Comparison of ENCODE assay signal across 18 mouse cellular contexts in genomic region chr10:114321510-114321909, GRCm38 (mm10).
"Had no signal": no experiment of that assay in that cellular context is flagged by ENCODE, and none has a peak within 500 bp of the region (broad histone marks: within the 10 kb centered on the region; RNA-seq: fewer than 3 reads in every experiment).

No protein-coding gene starts in this region.

- H3K4me2 ChIP-seq: lung, embryonic 14.5 days; midbrain, embryonic 12.5 days; neural tube, embryonic 13.5 days; neural tube, embryonic 15.5 days had no signal

- H3K4me1 ChIP-seq: midbrain, embryonic 10.5 days; midbrain, embryonic 12.5 days; neural tube, embryonic 13.5 days; neural tube, embryonic 15.5 days had no signal

- H3K4me3 ChIP-seq: midbrain, embryonic 10.5 days; midbrain, embryonic 12.5 days; myocyte; neural tube, embryonic 13.5 days; neural tube, embryonic 15.5 days had no signal

- H3K9ac ChIP-seq: lung, embryonic 14.5 days; midbrain, embryonic 12.5 days; neural tube, embryonic 13.5 days; neural tube, embryonic 15.5 days had no signal

- H3K36me3 ChIP-seq: midbrain, embryonic 10.5 days; midbrain, embryonic 12.5 days; neural tube, embryonic 13.5 days; neural tube, embryonic 15.5 days had no signal

- DNase-seq: lung, embryonic 14.5 days; lung, postnatal 10 days; lung, postnatal 4 days; midbrain, embryonic 14.5 days; retina, postnatal 1 day; right cerebral cortex, adult 18-20 months; right cerebral cortex, postnatal 25 days; right cerebral cortex, postnatal 4 days; spleen, adult 18-20 months; thymus, adult 18-20 months; thymus, postnatal 14 days; thymus, postnatal 36 days had no signal

- H3K27ac ChIP-seq: midbrain, embryonic 10.5 days; midbrain, embryonic 12.5 days; neural tube, embryonic 13.5 days; neural tube, embryonic 15.5 days had no signal

- H3K9me3 ChIP-seq: midbrain, embryonic 10.5 days; midbrain, embryonic 12.5 days; neural tube, embryonic 13.5 days; neural tube, embryonic 15.5 days had no signal

- H3K27me3 ChIP-seq: midbrain, embryonic 12.5 days; neural tube, embryonic 13.5 days; neural tube, embryonic 15.5 days had no signal

- ATAC-seq: midbrain, embryonic 16.5 days had no signal
